Mouse (Mus musculus): Measurements from ENCODE around the gene Gpalpp1.

DNA sequence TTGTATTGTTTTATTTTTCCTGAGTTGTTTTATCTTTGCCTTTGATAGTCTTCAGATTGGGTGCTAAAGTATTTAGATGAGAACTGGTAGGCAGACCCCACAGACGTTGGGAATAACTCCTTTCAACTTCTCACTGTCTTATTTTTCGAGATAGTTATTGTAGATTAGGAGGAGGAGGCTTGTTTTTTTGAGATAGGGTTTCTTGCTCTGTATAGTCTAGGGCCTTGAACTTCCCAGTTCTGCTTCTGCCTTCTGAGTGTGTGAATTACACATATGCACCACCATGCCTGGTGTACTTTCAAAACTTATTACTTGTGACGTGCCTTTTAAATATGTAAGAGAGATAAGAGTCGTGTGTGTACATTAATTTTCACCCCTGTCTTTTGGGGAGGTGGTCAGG, 17.6 kb upstream of the Gpalpp1 start:
- TF ChIP-seq ZNF384 (IDR thresholded peaks at IDR 0.05; ENCODE audit: low read depth, low read length) (no peak), HCFC1 (IDR thresholded peaks at IDR 0.05; ENCODE audit: borderline replicate concordance, insufficient read depth, low read length) (no peak), CHD2 (IDR thresholded peaks at IDR 0.05; ENCODE audit: low read depth, low read length) (no peak)

Measured in ES-E14 (cell line).